Mouse (Mus musculus) T-helper 1 cell (primary cell): ENCODE measurements around the gene Alyref.

Experiments used
- in situ Hi-C: fragments of 300-600 bp; cut with MboI, MseI; formaldehyde crosslinking; loops from one replicate; pipeline ENCODE4 v1.15.1; 2025; ENCODE audit warnings: high pct_unique_total_duplicates

The Alyref gene

DNA sequence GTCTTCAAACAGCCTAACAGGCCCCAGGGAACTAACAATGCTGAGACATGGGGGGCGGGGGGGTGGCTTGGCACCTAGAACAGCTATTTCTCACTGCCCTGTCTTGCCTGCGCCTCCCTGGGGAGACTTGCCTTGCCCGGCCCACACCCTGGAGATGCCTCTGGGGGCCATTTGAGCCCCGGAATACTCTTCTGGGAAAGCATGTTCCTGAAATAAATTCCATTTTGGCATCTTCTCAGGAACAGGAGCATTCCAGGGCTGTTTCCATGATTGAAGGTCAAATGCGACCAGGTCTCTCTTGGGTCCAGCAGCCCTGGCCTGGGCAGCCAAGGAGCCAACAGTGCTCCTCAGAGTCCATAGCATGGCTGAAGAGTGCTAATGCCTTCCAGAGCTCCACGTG is 55.8 kb downstream of the Alyref start:
- in situ Hi-C loops: no loop called here
